In genomic region chr1:191963948-191964772, GRCm38 (mm10) we compare ENCODE assay signal across 8 mouse cellular contexts. TPM values are rescaled to one million over a fixed set of nuclear protein-coding genes. Genes with fewer than 3 reads are reported as not detected.
DNase-seq lines count a peak whose midpoint lies in the region; ATAC-seq and TF ChIP-seq lines count a peak whose summit lies in the region.

No protein-coding gene starts in this region.

- TF ChIP-seq POLR2A in limb, embryonic 14.5 days (IDR thresholded peaks at IDR 0.05; ENCODE audit: borderline replicate concordance, extremely low read depth, insufficient read depth, insufficient read length) = no peak

- no peak overlapping the region for H3K4me2 ChIP-seq in embryonic facial prominence, embryonic 12.5 days (replicated peaks)
- no peak overlapping the region for H3K4me2 ChIP-seq in kidney, embryonic 14.5 days (replicated peaks; ENCODE audit: low read depth, low read length)
- H3K4me2 ChIP-seq in limb, embryonic 14.5 days (replicated peaks; ENCODE audit: low read depth, low read length, severe bottlenecking) = no peak overlapping the region
- no peak overlapping the region for H3K4me2 ChIP-seq in midbrain, embryonic 16.5 days (ENCODE audit: low read length)

- no peaks in the 10 kb centered on the region for H3K9me3 ChIP-seq in embryonic facial prominence, embryonic 12.5 days
- H3K9me3 ChIP-seq in heart, embryonic 10.5 days = no peaks in the 10 kb centered on the region
- H3K9me3 ChIP-seq in kidney, embryonic 14.5 days (ENCODE audit: control insufficient read depth, low read length) = no peaks in the 10 kb centered on the region
- H3K9me3 ChIP-seq in limb, embryonic 14.5 days (ENCODE audit: control insufficient read depth, low read length) = no peaks in the 10 kb centered on the region
- no peaks in the 10 kb centered on the region for H3K9me3 ChIP-seq in midbrain, embryonic 16.5 days (replicated peaks; ENCODE audit: control insufficient read depth, low read length, poor library complexity, severe bottlenecking)

- H3K27ac ChIP-seq in embryonic facial prominence, embryonic 12.5 days = no peak overlapping the region
- H3K27ac ChIP-seq in heart, embryonic 10.5 days = 0 out of 2 replicates have a peak overlapping the region, but pooled peaks have one; percentile 47
- peak overlapping the region; percentile 56; the same call in 1 of the 2 replicates for H3K27ac ChIP-seq in kidney, embryonic 14.5 days (ENCODE audit: low read depth, low read length)
- no peak overlapping the region for H3K27ac ChIP-seq in limb, embryonic 14.5 days (replicated peaks; ENCODE audit: low read depth, low read length)
- no peak overlapping the region for H3K27ac ChIP-seq in midbrain, embryonic 16.5 days (ENCODE audit: low read length)

- H3K36me3 ChIP-seq in embryonic facial prominence, embryonic 12.5 days = no peaks in the 10 kb centered on the region
- H3K36me3 ChIP-seq in heart, embryonic 10.5 days = no peaks in the 10 kb centered on the region
- no peaks in the 10 kb centered on the region for H3K36me3 ChIP-seq in kidney, embryonic 14.5 days (ENCODE audit: control insufficient read depth, insufficient read depth, low read length)
- H3K36me3 ChIP-seq in limb, embryonic 14.5 days (ENCODE audit: control insufficient read depth, insufficient read depth, low read length) = no peaks in the 10 kb centered on the region
- H3K36me3 ChIP-seq in midbrain, embryonic 16.5 days (ENCODE audit: control insufficient read depth, insufficient read depth, low read length) = no peaks in the 10 kb centered on the region

- H3K4me3 ChIP-seq in embryonic facial prominence, embryonic 12.5 days = no peak overlapping the region
- H3K4me3 ChIP-seq in heart, embryonic 10.5 days = no peak overlapping the region; the same call in 1 of the 2 replicates
- H3K4me3 ChIP-seq in kidney, embryonic 14.5 days (ENCODE audit: low read length) = no peak overlapping the region
- H3K4me3 ChIP-seq in limb, embryonic 14.5 days (replicated peaks; ENCODE audit: low read length) = no peak overlapping the region
- no peak overlapping the region for H3K4me3 ChIP-seq in midbrain, embryonic 16.5 days (ENCODE audit: low read depth, low read length)

- peak; percentile 65 for DNase-seq in 416B (ENCODE audit: low read depth)
- DNase-seq in adrenal gland, postnatal 25 days = peak; percentile 89
- DNase-seq in heart, embryonic 10.5 days (ENCODE audit: low spot score) = peak; percentile 92
- peak; percentile 72 for DNase-seq in limb, embryonic 14.5 days (ENCODE audit: low spot score)
- DNase-seq in spleen, postnatal 10 days (ENCODE audit: low spot score in 2 of 2) = peak; percentile 85 to 91

- H3K27me3 ChIP-seq in embryonic facial prominence, embryonic 12.5 days = no peaks in the 10 kb centered on the region
- peaks cover 5% of the 10 kb centered on the region; the same call in 1 of the 2 replicates for H3K27me3 ChIP-seq in heart, embryonic 10.5 days (ENCODE audit: insufficient read depth, poor library complexity, severe bottlenecking)
- no peaks in the 10 kb centered on the region for H3K27me3 ChIP-seq in kidney, embryonic 14.5 days (ENCODE audit: control insufficient read depth, insufficient read depth, low read length)
- H3K27me3 ChIP-seq in limb, embryonic 14.5 days (ENCODE audit: control insufficient read depth, insufficient read depth, low read length) = no peaks in the 10 kb centered on the region
- H3K27me3 ChIP-seq in midbrain, embryonic 16.5 days (ENCODE audit: control insufficient read depth, insufficient read depth, low read depth, low read length) = no peaks in the 10 kb centered on the region

- 0 out of 2 replicates have a peak, but pooled peaks have one; percentile 59 for ATAC-seq in embryonic facial prominence, embryonic 12.5 days (ENCODE audit: insufficient number of reproducible peaks, insufficient read depth, low FRiP score, low TSS enrichment)
- ATAC-seq in kidney, embryonic 14.5 days (ENCODE audit: low FRiP score, low TSS enrichment) = peak; percentile 86
- peak; percentile 78; the same call in 1 of the 2 replicates for ATAC-seq in limb, embryonic 14.5 days (ENCODE audit: low FRiP score, low read depth)
- ATAC-seq in midbrain, embryonic 16.5 days = peak; percentile 76; the same call in 1 of the 2 replicates

- no peaks in the 10 kb centered on the region for H3K4me1 ChIP-seq in embryonic facial prominence, embryonic 12.5 days
- peaks cover 10% of the 10 kb centered on the region for H3K4me1 ChIP-seq in heart, embryonic 10.5 days
- H3K4me1 ChIP-seq in kidney, embryonic 14.5 days (ENCODE audit: control insufficient read depth, insufficient read depth, low read length) = 0 out of 2 replicates have a peak, but pooled peaks cover 6% of the 10 kb centered on the region
- H3K4me1 ChIP-seq in limb, embryonic 14.5 days (ENCODE audit: control insufficient read depth, insufficient read depth, low read length) = no peaks in the 10 kb centered on the region
- H3K4me1 ChIP-seq in midbrain, embryonic 16.5 days (ENCODE audit: control insufficient read depth, insufficient read depth, low read length) = no peaks in the 10 kb centered on the region

- no peak overlapping the region for H3K9ac ChIP-seq in embryonic facial prominence, embryonic 12.5 days
- H3K9ac ChIP-seq in kidney, embryonic 14.5 days (ENCODE audit: low read depth, low read length) = no peak overlapping the region
- H3K9ac ChIP-seq in limb, embryonic 14.5 days (ENCODE audit: low read depth, low read length, severe bottlenecking) = no peak overlapping the region
- no peak overlapping the region for H3K9ac ChIP-seq in midbrain, embryonic 16.5 days (ENCODE audit: low read depth, low read length)

- WGBS in embryonic facial prominence, embryonic 12.5 days = 25% methylated on average over 8 of the region's 8 CpGs
- WGBS in heart, embryonic 10.5 days = 17% methylated on average over 8 of the region's 8 CpGs
- WGBS in kidney, embryonic 14.5 days = 23% methylated on average over 8 of the region's 8 CpGs
- WGBS in limb, embryonic 14.5 days = 20% methylated on average over 8 of the region's 8 CpGs
- 21% methylated on average over 8 of the region's 8 CpGs for WGBS in midbrain, embryonic 16.5 days

RNA-seq across cellular contexts. Expression of gene Rd3, which starts 13.0 kb away (rescaled TPM):
- 0.30 TPM in 1 of 2 replicates, not detected in the other for total RNA-seq in adrenal gland, postnatal 25 days (2021)
- polyA plus RNA-seq in embryonic facial prominence, embryonic 12.5 days (2016; fragmentation: Nextera tagmentation; extraction: Ambion mirVana) = 5.2 and 6.0 TPM in 2 replicates
- polyA plus RNA-seq in heart, embryonic 10.5 days (2016; fragmentation: Nextera tagmentation; extraction: Ambion mirVana) = 0.16 and 0.19 TPM in 2 replicates
- 0.20 and 0.27 TPM in 2 replicates for polyA plus RNA-seq in kidney, embryonic 14.5 days (2014; fragmentation: Nextera tagmentation; extraction: Ambion mirVana)
- polyA plus RNA-seq in limb, embryonic 14.5 days (2012; rRNA removed) = 0.50 and 0.55 TPM in 2 replicates
- polyA plus RNA-seq in limb, embryonic 14.5 days (2014; fragmentation: Nextera tagmentation; extraction: Ambion mirVana) = 0.14 and 0.91 TPM in 2 replicates
- polyA plus RNA-seq in midbrain, embryonic 16.5 days (2015; fragmentation: Nextera tagmentation; extraction: Ambion mirVana) = 2.5 and 3.0 TPM in 2 replicates

RNA-seq across cellular contexts. Expression of gene Slc30a1, which starts 57.6 kb away (rescaled TPM):
- total RNA-seq in adrenal gland, postnatal 25 days (2021) = 19.8 and 22.0 TPM in 2 replicates
- 3.3 and 3.9 TPM in 2 replicates for polyA plus RNA-seq in embryonic facial prominence, embryonic 12.5 days (2016; fragmentation: Nextera tagmentation; extraction: Ambion mirVana)
- 1.8 and 2.5 TPM in 2 replicates for polyA plus RNA-seq in heart, embryonic 10.5 days (2016; fragmentation: Nextera tagmentation; extraction: Ambion mirVana)
- polyA plus RNA-seq in kidney, embryonic 14.5 days (2014; fragmentation: Nextera tagmentation; extraction: Ambion mirVana) = 2.0 and 2.4 TPM in 2 replicates
- 6.7 and 7.3 TPM in 2 replicates for polyA plus RNA-seq in limb, embryonic 14.5 days (2012; rRNA removed)
- polyA plus RNA-seq in limb, embryonic 14.5 days (2014; fragmentation: Nextera tagmentation; extraction: Ambion mirVana) = 3.2 and 3.6 TPM in 2 replicates
- 2.3 and 2.8 TPM in 2 replicates for polyA plus RNA-seq in midbrain, embryonic 16.5 days (2015; fragmentation: Nextera tagmentation; extraction: Ambion mirVana)

Comparison
In these comparisons a context has a peak if more than half of its experiments do, and no peak if none do; other contexts are left out.
1. H3K27ac ChIP-seq: peak in heart, embryonic 10.5 days (single experiment) and kidney, embryonic 14.5 days (single experiment); none in embryonic facial prominence, embryonic 12.5 days (single experiment), limb, embryonic 14.5 days (single experiment) and midbrain, embryonic 16.5 days (single experiment).
2. Peak in every context shown above with its lines, with median percentiles within 50 percentile points of each other: DNase-seq and ATAC-seq.